Mouse (Mus musculus): ENCODE measurements around the gene Bud13.
"Not testable (repeated sequence)": the region's sequence is repeated elsewhere in the genome, so short reads cannot be mapped to it uniquely, and the experiment has no call there.

- not testable (repeated sequence) for TF ChIP-seq CTCF (IDR thresholded peaks at IDR 0.05 in 2 of 3, conservative IDR thresholded peaks at IDR 0.05 in 1 of 3; ENCODE audit: control insufficient read depth in 1 of 3, insufficient read depth in 1 of 3, low read depth in 2 of 3, low read length in 3 of 3, poor library complexity in 1 of 3, severe bottlenecking in 1 of 3); POLR2A (IDR thresholded peaks at IDR 0.05; ENCODE audit: control insufficient read depth in 1 of 2, insufficient read depth in 1 of 2, low read depth in 1 of 2, low read length in 2 of 2, poor library complexity in 1 of 2); ZMIZ1 (IDR thresholded peaks at IDR 0.05; ENCODE audit: low read depth, low read length); MAX (IDR thresholded peaks at IDR 0.05; ENCODE audit: low read length); HCFC1 (IDR thresholded peaks at IDR 0.05; ENCODE audit: low read depth, low read length); USF2 (IDR thresholded peaks at IDR 0.05; ENCODE audit: borderline replicate concordance in 1 of 2, insufficient read depth in 1 of 2, low read depth in 1 of 2, low read length in 2 of 2); POLR2AphosphoS2 (IDR thresholded peaks at IDR 0.05; ENCODE audit: low read length)
These were observed 53.5 kb downstream of the Bud13 start for GRCm38 (mm10) chr9:46336294-46336693.

All from MEL (cell line).